8 mouse cellular contexts compared by ENCODE assay signal in genomic region chr11:69803786-69804651, GRCm38 (mm10). TPM values are rescaled to one million over a fixed set of nuclear protein-coding genes. Genes with fewer than 3 reads are reported as not detected.
DNase-seq lines count a peak whose midpoint lies in the region; ATAC-seq lines count a peak whose summit lies in the region.

No protein-coding gene starts in this region.

- no peaks in the 10 kb centered on the region for H3K36me3 ChIP-seq in forebrain, embryonic 10.5 days (replicated peaks)
- H3K36me3 ChIP-seq in heart, embryonic 16.5 days (ENCODE audit: control insufficient read depth, insufficient read depth): no peaks in the 10 kb centered on the region
- H3K36me3 ChIP-seq in neural tube, embryonic 13.5 days: no peaks in the 10 kb centered on the region
- H3K36me3 ChIP-seq in stomach, embryonic 16.5 days (ENCODE audit: control insufficient read depth, insufficient read depth, low read length): no peaks in the 10 kb centered on the region

- peaks cover 91% of the 10 kb centered on the region for H3K27me3 ChIP-seq in forebrain, embryonic 10.5 days (ENCODE audit: poor library complexity, severe bottlenecking)
- peaks cover 14% of the 10 kb centered on the region for H3K27me3 ChIP-seq in heart, embryonic 16.5 days (ENCODE audit: control insufficient read depth, insufficient read depth, low read length)
- peaks cover 42% of the 10 kb centered on the region for H3K27me3 ChIP-seq in neural tube, embryonic 13.5 days
- H3K27me3 ChIP-seq in stomach, embryonic 16.5 days (ENCODE audit: control insufficient read depth, insufficient read depth, low read length): peaks cover 12% of the 10 kb centered on the region

- peak; percentile 71 for ATAC-seq in heart, embryonic 16.5 days (replicated peaks; ENCODE audit: extremely low read depth, insufficient read depth, low FRiP score)
- peak; percentile 20 for ATAC-seq in neural tube, embryonic 13.5 days (ENCODE audit: low read depth)
- peak; percentile 69 for ATAC-seq in stomach, embryonic 16.5 days (ENCODE audit: insufficient read depth, low FRiP score)

- peaks cover 5% of the 10 kb centered on the region; the same call in 1 of the 2 replicates for H3K9me3 ChIP-seq in forebrain, embryonic 10.5 days
- peaks cover 5% of the 10 kb centered on the region; the same call in 1 of the 2 replicates for H3K9me3 ChIP-seq in heart, embryonic 16.5 days (replicated peaks; ENCODE audit: control insufficient read depth, low read length)
- no peaks in the 10 kb centered on the region for H3K9me3 ChIP-seq in neural tube, embryonic 13.5 days
- no peaks in the 10 kb centered on the region for H3K9me3 ChIP-seq in stomach, embryonic 16.5 days (replicated peaks; ENCODE audit: control insufficient read depth, low read length)

- H3K4me1 ChIP-seq in forebrain, embryonic 10.5 days: peaks cover 66% of the 10 kb centered on the region
- peaks cover 50% of the 10 kb centered on the region for H3K4me1 ChIP-seq in heart, embryonic 16.5 days (ENCODE audit: control insufficient read depth, insufficient read depth, low read length)
- H3K4me1 ChIP-seq in neural tube, embryonic 13.5 days (replicated peaks): peaks cover 63% of the 10 kb centered on the region
- peaks cover 58% of the 10 kb centered on the region for H3K4me1 ChIP-seq in stomach, embryonic 16.5 days (ENCODE audit: control insufficient read depth, insufficient read depth, low read length)

- H3K4me3 ChIP-seq in forebrain, embryonic 10.5 days: peak overlapping the region; percentile 58
- H3K4me3 ChIP-seq in heart, embryonic 16.5 days (ENCODE audit: low read length): peak overlapping the region; percentile 74
- H3K4me3 ChIP-seq in neural tube, embryonic 13.5 days: peak overlapping the region; percentile 60
- peak overlapping the region; percentile 72 for H3K4me3 ChIP-seq in stomach, embryonic 16.5 days (replicated peaks; ENCODE audit: low read length)

- peak overlapping the region; percentile 80 for H3K9ac ChIP-seq in heart, embryonic 16.5 days (ENCODE audit: low read length)
- H3K9ac ChIP-seq in neural tube, embryonic 13.5 days: peak overlapping the region; percentile 82
- H3K9ac ChIP-seq in stomach, embryonic 16.5 days (ENCODE audit: low read length): peak overlapping the region; percentile 83

- WGBS in forebrain, embryonic 10.5 days: 1% methylated on average over 60 of the region's 60 CpGs
- WGBS in heart, embryonic 16.5 days: 2% methylated on average over 60 of the region's 60 CpGs
- WGBS in neural tube, embryonic 13.5 days: under 1% methylated on average over 60 of the region's 60 CpGs
- WGBS in stomach, embryonic 16.5 days: 2% methylated on average over 60 of the region's 60 CpGs

- DNase-seq in CD4-positive, CD25-positive, alpha-beta regulatory T cell, adult 2 months (ENCODE audit: low read depth, low spot score): peak; percentile 85
- peak; percentile 90 for DNase-seq in adrenal gland, postnatal 14 days
- peak; percentile 66 for DNase-seq in forebrain, embryonic 10.5 days (ENCODE audit: extremely low spot score, low spot score)
- peak; percentile 88 for DNase-seq in kidney, postnatal 14 days
- DNase-seq in lung, adult 18-20 months: peak; percentile 79 to 83

- peak overlapping the region; percentile 72 for H3K27ac ChIP-seq in forebrain, embryonic 10.5 days
- 0 out of 2 replicates have a peak overlapping the region, but pooled peaks have one; percentile 37 for H3K27ac ChIP-seq in heart, embryonic 16.5 days (ENCODE audit: low read length)
- peak overlapping the region; percentile 82 for H3K27ac ChIP-seq in neural tube, embryonic 13.5 days (replicated peaks)
- H3K27ac ChIP-seq in stomach, embryonic 16.5 days (ENCODE audit: low read length): peak overlapping the region; percentile 69

- peak overlapping the region; percentile 99 for H3K4me2 ChIP-seq in heart, embryonic 16.5 days (ENCODE audit: low read depth, low read length)
- H3K4me2 ChIP-seq in neural tube, embryonic 13.5 days: peak overlapping the region; percentile 96
- peak overlapping the region; percentile 99 for H3K4me2 ChIP-seq in stomach, embryonic 16.5 days (ENCODE audit: low read depth, low read length)

RNA-seq across cellular contexts. Expression of gene Tmem102, which starts 1.4 kb away (rescaled TPM):
- total RNA-seq in adrenal gland, postnatal 14 days (2021): 0.74 and 1.1 TPM in 2 replicates
- 0.71 and 0.95 TPM in 2 replicates for polyA plus RNA-seq in forebrain, embryonic 10.5 days (2016; fragmentation: Nextera tagmentation; extraction: Ambion mirVana)
- 3.1 TPM in 2 replicates for polyA plus RNA-seq in heart, embryonic 16.5 days (2015; fragmentation: Nextera tagmentation; extraction: Ambion mirVana)
- 0.74 and 1.4 TPM in 2 replicates for polyA plus RNA-seq in neural tube, embryonic 13.5 days (2015; fragmentation: Nextera tagmentation; extraction: Ambion mirVana)
- polyA plus RNA-seq in stomach, embryonic 16.5 days (2015; fragmentation: Nextera tagmentation; extraction: Ambion mirVana): 14.2 and 15.0 TPM in 2 replicates

RNA-seq across cellular contexts. Expression of gene Fgf11, which starts 2.4 kb away (rescaled TPM):
- 3.5 and 3.8 TPM in 2 replicates for total RNA-seq in adrenal gland, postnatal 14 days (2021)
- 0.73 TPM in 2 replicates for polyA plus RNA-seq in forebrain, embryonic 10.5 days (2016; fragmentation: Nextera tagmentation; extraction: Ambion mirVana)
- polyA plus RNA-seq in heart, embryonic 16.5 days (2015; fragmentation: Nextera tagmentation; extraction: Ambion mirVana): 2.2 and 3.0 TPM in 2 replicates
- polyA plus RNA-seq in neural tube, embryonic 13.5 days (2015; fragmentation: Nextera tagmentation; extraction: Ambion mirVana): 6.8 and 8.9 TPM in 2 replicates
- polyA plus RNA-seq in stomach, embryonic 16.5 days (2015; fragmentation: Nextera tagmentation; extraction: Ambion mirVana): 1.8 and 2.5 TPM in 2 replicates

RNA-seq across cellular contexts. Expression of gene Chrnb1, which starts 8.3 kb away (rescaled TPM):
- 2.4 and 3.2 TPM in 2 replicates for total RNA-seq in adrenal gland, postnatal 14 days (2021)
- polyA plus RNA-seq in forebrain, embryonic 10.5 days (2016; fragmentation: Nextera tagmentation; extraction: Ambion mirVana): 1.0 and 1.5 TPM in 2 replicates
- 5.8 and 6.0 TPM in 2 replicates for polyA plus RNA-seq in heart, embryonic 16.5 days (2015; fragmentation: Nextera tagmentation; extraction: Ambion mirVana)
- polyA plus RNA-seq in neural tube, embryonic 13.5 days (2015; fragmentation: Nextera tagmentation; extraction: Ambion mirVana): 2.4 and 4.5 TPM in 2 replicates
- polyA plus RNA-seq in stomach, embryonic 16.5 days (2015; fragmentation: Nextera tagmentation; extraction: Ambion mirVana): 5.3 and 10.3 TPM in 2 replicates

RNA-seq across cellular contexts. Expression of gene Gm39566, which starts 11.1 kb away (rescaled TPM):
- total RNA-seq in adrenal gland, postnatal 14 days (2021): not detected in 2 replicates
- polyA plus RNA-seq in forebrain, embryonic 10.5 days (2016; fragmentation: Nextera tagmentation; extraction: Ambion mirVana): not detected in 2 replicates
- not detected in 2 replicates for polyA plus RNA-seq in heart, embryonic 16.5 days (2015; fragmentation: Nextera tagmentation; extraction: Ambion mirVana)
- not detected in 2 replicates for polyA plus RNA-seq in neural tube, embryonic 13.5 days (2015; fragmentation: Nextera tagmentation; extraction: Ambion mirVana)
- polyA plus RNA-seq in stomach, embryonic 16.5 days (2015; fragmentation: Nextera tagmentation; extraction: Ambion mirVana): 0.03 TPM in 1 of 2 replicates, not detected in the other

RNA-seq across cellular contexts. Expression of gene Spem2, which starts 14.2 kb away (rescaled TPM):
- total RNA-seq in adrenal gland, postnatal 14 days (2021): not detected in 2 replicates
- polyA plus RNA-seq in forebrain, embryonic 10.5 days (2016; fragmentation: Nextera tagmentation; extraction: Ambion mirVana): not detected in 2 replicates
- not detected in 2 replicates for polyA plus RNA-seq in heart, embryonic 16.5 days (2015; fragmentation: Nextera tagmentation; extraction: Ambion mirVana)
- not detected in 2 replicates for polyA plus RNA-seq in neural tube, embryonic 13.5 days (2015; fragmentation: Nextera tagmentation; extraction: Ambion mirVana)
- polyA plus RNA-seq in stomach, embryonic 16.5 days (2015; fragmentation: Nextera tagmentation; extraction: Ambion mirVana): not detected in 2 replicates

Comparison
In these comparisons a context has a peak if more than half of its experiments do, and no peak if none do; other contexts are left out.
1. Peak in every context shown above with its lines: DNase-seq, ATAC-seq, H3K4me3 ChIP-seq and H3K27ac ChIP-seq.
2. ATAC-seq: peak in every context shown above with its lines; median percentile 71 in heart, embryonic 16.5 days; 69 in stomach, embryonic 16.5 days; 20 in neural tube, embryonic 13.5 days.